Mouse (Mus musculus) MEL (cell line): ENCODE data around the gene Maco1. TPM values are rescaled to one million over a fixed set of nuclear protein-coding genes. Genes with fewer than 3 reads are reported as not detected.

Experiments used
- DNase-seq: peaks from one replicate; pipeline ENCODE4 v3.0.0; 2011; ENCODE audit warnings: low read depth, low spot score
- H3K27ac ChIP-seq: 2 replicates; pipeline ENCODE4 v1.5.1; 2012; ENCODE audit warnings: low read depth, mild to moderate bottlenecking, control low read depth, low read length, moderate library complexity; ENCODE audit not compliant: control insufficient read depth
- H3K27me3 ChIP-seq, 2 experiments: fragments of 150-350 bp in 1 of 2; sonication (generic) in 1 of 2; 2 replicates each; pipeline ENCODE4 v1.6.1; 2012; ENCODE audit warnings: low read length in 2 of 2, mild to moderate bottlenecking in 2 of 2, improper control_type of control experiment in 1 of 2, moderate library complexity in 1 of 2; ENCODE audit not compliant: insufficient read depth in 2 of 2, control insufficient read depth in 1 of 2
- H3K36me3 ChIP-seq, 2 experiments: 2 replicates each; pipeline ENCODE4 v1.6.1; 2012 to 2014; ENCODE audit warnings: low read length in 2 of 2, improper control_type of control experiment in 1 of 2, inconsistent platforms in 1 of 2, mild to moderate bottlenecking in 1 of 2; ENCODE audit not compliant: insufficient read depth in 2 of 2, control insufficient read depth in 1 of 2
- H3K4me1 ChIP-seq, 2 experiments: fragments of 150-350 bp in 1 of 2; sonication (generic) in 1 of 2; 2 replicates each; pipeline ENCODE4 v1.6.1; 2012; ENCODE audit warnings: low read length in 2 of 2, improper control_type of control experiment in 1 of 2, mild to moderate bottlenecking in 1 of 2; ENCODE audit not compliant: insufficient read depth in 2 of 2, control insufficient read depth in 1 of 2
- H3K4me3 ChIP-seq, 2 experiments: fragments of 150-350 bp in 1 of 2; sonication (generic) in 1 of 2; 2 replicates each; pipeline ENCODE4 v1.5.1; 2012; ENCODE audit warnings: low read depth in 2 of 2, low read length in 2 of 2, mild to moderate bottlenecking in 2 of 2, moderate library complexity in 2 of 2, control low read depth in 1 of 2, improper control_type of control experiment in 1 of 2; ENCODE audit not compliant: control insufficient read depth in 1 of 2, insufficient read depth in 1 of 2
- H3K79me2 ChIP-seq: 2 replicates; pipeline ENCODE4 v1.6.1; 2012; ENCODE audit warnings: mild to moderate bottlenecking, low read length, moderate library complexity; ENCODE audit not compliant: control insufficient read depth, poor library complexity, insufficient read depth
- H3K9ac ChIP-seq: 2 replicates; pipeline ENCODE4 v1.6.1; 2012; ENCODE audit warnings: low read depth, mild to moderate bottlenecking, control low read depth, low read length, moderate library complexity; ENCODE audit not compliant: control insufficient read depth, poor library complexity, severe bottlenecking
- H3K9me3 ChIP-seq: fragments of 150-350 bp; sonication (generic); replicated peaks from 2 replicates; pipeline ENCODE4 v1.6.1; 2012; ENCODE audit warnings: mild to moderate bottlenecking, low read length, improper control_type of control experiment, moderate library complexity; ENCODE audit not compliant: insufficient read depth
- CHD2 ChIP-seq: IDR thresholded peaks from 2 replicates; pipeline ENCODE4 v1.6.1; 2011; ENCODE audit warnings: low read length, improper control_type of control experiment
- CTCF ChIP-seq, 3 experiments: IDR thresholded peaks in 2 of 3; conservative IDR thresholded peaks in 1 of 3; 2 replicates each; pipeline ENCODE4 v1.5.1; 2011 to 2012; ENCODE audit warnings: low read length in 3 of 3, low read depth in 2 of 3, mild to moderate bottlenecking in 2 of 3, improper control_type of control experiment in 1 of 3, inconsistent platforms in 1 of 3, mixed read lengths in 1 of 3, moderate library complexity in 1 of 3; ENCODE audit not compliant: control insufficient read depth in 1 of 3, insufficient read depth in 1 of 3, poor library complexity in 1 of 3, severe bottlenecking in 1 of 3
- ELF1 ChIP-seq: IDR thresholded peaks from 2 replicates; pipeline ENCODE4 v1.6.1; 2014; ENCODE audit warnings: low read depth, mild to moderate bottlenecking, inconsistent platforms, low read length, improper control_type of control experiment, moderate library complexity
- EP300 ChIP-seq, 2 experiments: IDR thresholded peaks; 2 replicates each; pipeline ENCODE4 v1.6.1; 2011; ENCODE audit warnings: improper control_type of control experiment in 2 of 2, low read length in 2 of 2, low read depth in 1 of 2, mild to moderate bottlenecking in 1 of 2
- HCFC1 ChIP-seq: IDR thresholded peaks from 2 replicates; pipeline ENCODE4 v1.6.1; 2012; ENCODE audit warnings: low read depth, mild to moderate bottlenecking, inconsistent platforms, low read length, improper control_type of control experiment, moderate library complexity
- JUND ChIP-seq: IDR thresholded peaks from 2 replicates; pipeline ENCODE4 v1.6.1; 2011; ENCODE audit warnings: low read depth, mild to moderate bottlenecking, improper control_type of control experiment, low read length
- MAZ ChIP-seq: IDR thresholded peaks from 2 replicates; pipeline ENCODE4 v1.6.1; 2012; ENCODE audit warnings: low read depth, mild to moderate bottlenecking, inconsistent platforms, low read length, improper control_type of control experiment
- MEF2A ChIP-seq: IDR thresholded peaks from 2 replicates; pipeline ENCODE4 v1.6.1; 2014; ENCODE audit warnings: low read depth, mild to moderate bottlenecking, inconsistent platforms, low read length, improper control_type of control experiment; ENCODE audit not compliant: poor library complexity, insufficient replicate concordance, severe bottlenecking; ENCODE audit errors: extremely low read depth
- NELFE ChIP-seq: IDR thresholded peaks from 2 replicates; pipeline ENCODE4 v1.6.1; 2011; ENCODE audit warnings: low read depth, low read length, improper control_type of control experiment
- POLR2A ChIP-seq, 2 experiments: IDR thresholded peaks; 2 replicates each; pipeline ENCODE4 v1.6.1; 2011 to 2012; ENCODE audit warnings: low read length in 2 of 2, mild to moderate bottlenecking in 2 of 2, control low read depth in 1 of 2, improper control_type of control experiment in 1 of 2, low read depth in 1 of 2, moderate library complexity in 1 of 2; ENCODE audit not compliant: control insufficient read depth in 1 of 2, insufficient read depth in 1 of 2, poor library complexity in 1 of 2
- POLR2AphosphoS2 ChIP-seq: IDR thresholded peaks from 2 replicates; pipeline ENCODE4 v1.6.1; 2011; ENCODE audit warnings: low read length, improper control_type of control experiment
- RAD21 ChIP-seq: IDR thresholded peaks from 2 replicates; pipeline ENCODE4 v1.6.1; 2011; ENCODE audit warnings: mild to moderate bottlenecking, low read depth, low read length, improper control_type of control experiment
- RCOR1 ChIP-seq: IDR thresholded peaks from 2 replicates; pipeline ENCODE4 v1.6.1; 2012; ENCODE audit warnings: low read depth, mild to moderate bottlenecking, inconsistent platforms, low read length, improper control_type of control experiment
- TAL1 ChIP-seq: IDR thresholded peaks from 2 replicates; pipeline ENCODE4 v1.6.1; 2012; ENCODE audit warnings: mild to moderate bottlenecking, inconsistent platforms, low read length, moderate library complexity, mixed read lengths
- TCF12 ChIP-seq: IDR thresholded peaks from 2 replicates; pipeline ENCODE4 v1.6.1; 2014; ENCODE audit warnings: low read depth, mild to moderate bottlenecking, inconsistent platforms, low read length, improper control_type of control experiment, moderate library complexity
- ZMIZ1 ChIP-seq: IDR thresholded peaks from 2 replicates; pipeline ENCODE4 v1.6.1; 2012; ENCODE audit warnings: low read depth, mild to moderate bottlenecking, inconsistent platforms, low read length, improper control_type of control experiment, moderate library complexity
- ZNF384 ChIP-seq: IDR thresholded peaks from 2 replicates; pipeline ENCODE4 v1.6.1; 2012; ENCODE audit warnings: low read depth, mild to moderate bottlenecking, inconsistent platforms, low read length, improper control_type of control experiment
- polyA plus RNA-seq, 2 experiments: library from polyadenylated mRNA; stranded (reverse) in 1 of 2; unstranded in 1 of 2; fragments of >175 nt in 1 of 2; fragments of >200 nt in 1 of 2; gene quantifications; 2 replicates each; pipeline versions ENCODE4 v1.2.1 to v1.2.4; 2012; ENCODE audit warnings: low replicate concordance in 2 of 2, low read depth in 1 of 2; ENCODE audit not compliant: insufficient read length in 2 of 2, insufficient read depth in 1 of 2, missing spikeins in 1 of 2
- total RNA-seq: library from RNA; depleted of rRNA; stranded (reverse); fragments of 300-350 nt; gene quantifications from 2 replicates; pipeline ENCODE4 v1.2.3, GENCODE M21; 2012

Maco1 gene
- total and polyA plus RNA-seq, 3 experiments: 22.2 to 35.9 TPM; not detected in 1

DNA sequence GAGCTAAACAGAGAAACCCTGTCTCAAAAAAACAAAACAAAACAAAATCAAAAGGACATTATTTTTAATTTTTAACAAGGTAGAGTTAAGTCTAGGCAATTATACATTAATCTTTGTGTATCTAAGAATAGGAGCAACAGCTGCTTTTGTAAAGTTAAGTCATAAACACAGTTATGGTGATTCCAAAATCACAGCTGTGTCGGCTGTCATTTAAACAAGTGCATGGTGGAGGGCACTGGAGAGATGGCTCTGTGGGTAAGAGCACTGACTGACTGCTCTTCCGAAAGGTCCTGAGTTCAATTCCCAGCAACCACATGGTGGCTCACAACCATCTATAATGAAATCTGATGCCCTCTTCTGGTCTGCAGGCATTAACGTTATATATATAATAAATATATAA is 21.2 kb downstream of the Maco1 start:
- Histone ChIP-seq H3K27me3 (no peaks in the 10 kb centered on the region), H3K79me2 (no peaks in the 10 kb centered on the region), H3K4me3 (no peak overlapping the region), H3K27ac (no peak overlapping the region), H3K4me1 (no peaks in the 10 kb centered on the region), H3K36me3 (peaks cover 0 to 26% of the 10 kb centered on the region in 2 experiments; a peak in 2 of 4 replicates), H3K9ac (no peak overlapping the region), H3K9me3 (no peaks in the 10 kb centered on the region)
- DNase-seq: no peak
- TF ChIP-seq CTCF (IDR thresholded peaks at IDR 0.05 in 2 of 3, conservative IDR thresholded peaks at IDR 0.05 in 1 of 3; ENCODE audit: control insufficient read depth in 1 of 3, insufficient read depth in 1 of 3, low read depth in 2 of 3, low read length in 3 of 3, poor library complexity in 1 of 3, severe bottlenecking in 1 of 3) (no peak), TCF12 (no peak), POLR2A (IDR thresholded peaks at IDR 0.05; ENCODE audit: control insufficient read depth in 1 of 2, insufficient read depth in 1 of 2, low read depth in 1 of 2, low read length in 2 of 2, poor library complexity in 1 of 2) (no peak), JUND (no peak)

DNA sequence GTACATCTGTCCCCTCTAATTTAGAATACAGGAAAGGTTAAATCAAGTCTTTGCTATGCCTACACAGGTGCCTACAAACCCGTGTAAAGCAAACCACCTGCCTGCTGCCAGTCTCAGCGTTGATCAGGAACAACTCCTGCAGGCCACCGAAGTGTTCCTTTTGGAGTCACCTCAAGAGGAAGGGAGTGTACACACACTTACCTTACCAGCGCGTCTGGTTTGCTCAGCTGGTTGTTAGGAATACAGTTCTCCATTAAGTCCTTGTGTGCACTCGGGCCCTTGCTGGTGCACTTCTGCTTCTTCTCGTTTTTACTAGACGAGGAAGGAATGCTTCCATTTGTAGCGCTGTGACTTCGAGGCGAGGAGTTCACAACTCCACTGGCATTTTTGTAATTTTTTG is 25.3 kb downstream of the Maco1 start:
- Histone ChIP-seq H3K27me3 (no peaks in the 10 kb centered on the region), H3K79me2 (peaks cover 2% of the 10 kb centered on the region; the same call in 1 of the 2 replicates), H3K4me1 (no peaks in the 10 kb centered on the region), H3K27ac (no peak overlapping the region), H3K36me3 (peaks cover 0 to 27% of the 10 kb centered on the region in 2 experiments; a peak in 2 of 4 replicates), H3K4me3 (no peak overlapping the region), H3K9ac (no peak overlapping the region), H3K9me3 (no peaks in the 10 kb centered on the region)
- TF ChIP-seq ELF1 (no peak), MEF2A (no peak), RCOR1 (no peak), CTCF (IDR thresholded peaks at IDR 0.05 in 2 of 3, conservative IDR thresholded peaks at IDR 0.05 in 1 of 3; ENCODE audit: control insufficient read depth in 1 of 3, insufficient read depth in 1 of 3, low read depth in 2 of 3, low read length in 3 of 3, poor library complexity in 1 of 3, severe bottlenecking in 1 of 3) (no peak), CHD2 (no peak), POLR2AphosphoS2 (no peak), ZMIZ1 (no peak), ZNF384 (no peak), MAZ (no peak), TAL1 (no peak), EP300 (IDR thresholded peaks at IDR 0.05; ENCODE audit: low read depth in 1 of 2, low read length in 2 of 2) (no peak), RAD21 (no peak)
- DNase-seq: no peak

DNA sequence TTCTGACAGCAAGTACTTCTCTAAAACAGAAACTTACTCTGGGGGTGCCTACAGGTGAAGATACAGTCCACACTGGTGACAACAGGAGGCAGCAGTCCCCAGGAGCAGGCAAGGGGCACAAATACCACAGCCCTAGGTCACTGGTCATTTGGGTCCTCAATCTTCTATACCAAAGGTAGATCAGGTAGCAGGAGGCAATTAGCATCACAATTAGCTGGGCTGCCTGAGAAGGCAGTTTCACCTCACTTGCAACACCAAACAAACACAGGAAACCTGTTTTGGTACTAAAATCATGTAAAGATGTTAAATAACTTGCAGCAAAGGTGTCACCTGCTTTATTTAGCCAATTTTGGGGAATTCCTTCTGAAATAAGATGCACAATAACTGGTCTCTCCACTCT is 26.8 kb downstream of the Maco1 start:
- no peaks in the 10 kb centered on the region for H3K9me3 ChIP-seq
- H3K4me3 ChIP-seq: no peak overlapping the region
- no peak overlapping the region for H3K27ac ChIP-seq
- DNase-seq: no peak
- H3K79me2 ChIP-seq: peaks cover 2% of the 10 kb centered on the region; the same call in 1 of the 2 replicates
- no peak for TF ChIP-seq POLR2AphosphoS2
- TF ChIP-seq ZMIZ1: no peak
- no peak for TF ChIP-seq NELFE
- no peak for TF ChIP-seq HCFC1
- TF ChIP-seq, all 39 proteins: peak for 0
- H3K9ac ChIP-seq: no peak overlapping the region
- no peaks in the 10 kb centered on the region for H3K27me3 ChIP-seq
- H3K36me3 ChIP-seq: peaks cover 0 to 21% of the 10 kb centered on the region in 2 experiments; a peak in 2 of 4 replicates
- H3K4me1 ChIP-seq: no peaks in the 10 kb centered on the region
